Mouse (Mus musculus) kidney, adult 2 months (tissue): ENCODE measurements around the gene Mesd.
"Not testable (repeated sequence)": the region's sequence is repeated elsewhere in the genome, so short reads cannot be mapped to it uniquely, and the experiment has no call there.

Experiments used
- CTCF ChIP-seq: fragments of 200-500 bp; conservative IDR thresholded peaks from 2 replicates; pipeline ENCODE4 v1.5.1; 2011; ENCODE audit warnings: low read depth, mild to moderate bottlenecking, control low read depth, low read length, moderate library complexity, mixed read lengths; ENCODE audit not compliant: insufficient read depth, insufficient read length
- POLR2A ChIP-seq: fragments of 200-500 bp; IDR thresholded peaks from one replicate; pipeline ENCODE4 v1.6.1; 2011; ENCODE audit warnings: low read depth, low read length, control low read depth

DNA sequence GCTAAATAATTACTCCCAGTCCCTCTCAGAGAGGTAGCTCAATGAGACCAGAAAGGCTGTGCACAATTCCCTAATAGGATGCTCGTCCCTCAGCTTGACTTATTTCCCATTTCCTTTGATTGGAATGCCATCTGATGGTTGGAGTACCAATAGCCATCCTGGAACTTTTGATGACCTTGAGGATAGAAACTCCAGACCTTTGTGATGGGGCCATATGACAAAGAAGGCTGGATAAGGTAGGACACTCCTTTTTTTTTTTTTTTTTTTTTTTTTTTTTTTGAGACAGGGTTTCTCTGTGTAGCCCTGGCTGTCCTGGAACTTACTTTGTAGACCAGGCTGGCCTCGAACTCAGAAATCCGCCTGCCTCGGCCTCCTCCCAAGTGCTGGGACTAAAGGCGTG lies 5.7 kb downstream of the Mesd start:
- TF ChIP-seq CTCF, POLR2A: not testable (repeated sequence)
